Mouse (Mus musculus) spleen, adult 12 weeks (tissue): ENCODE results near the gene Apoc4.
"Not testable (repeated sequence)": the region's sequence is repeated elsewhere in the genome, so short reads cannot be mapped to it uniquely, and the experiment has no call there.

Source experiments
- DNase-seq: peaks from one replicate; pipeline ENCODE4 v3.0.0; 2022; ENCODE audit warnings: low spot score

Apoc4 gene

GRCm38 (mm10) chr7:19698907-19699826 is 17.9 kb upstream of the Apoc4 start, which contains the start of gene Apoe:
Gene Apoe (minus strand): TSS chr7:19699188.
- no peak for DNase-seq

GRCm38 (mm10) chr7:19697949-19698906 is 16.9 kb upstream of the Apoc4 start:
- DNase-seq = no peak

GRCm38 (mm10) chr7:19696336-19696873 is 15.1 kb upstream of the Apoc4 start:
- no peak for DNase-seq

GRCm38 (mm10) chr7:19695881-19696280 is 14.6 kb upstream of the Apoc4 start:
- DNase-seq = no peak

GRCm38 (mm10) chr7:19695213-19695594 is 13.9 kb upstream of the Apoc4 start:
- no peak for DNase-seq

- no peak for DNase-seq
Measured at GRCm38 (mm10) chr7:19694336-19695212, 13.3 kb upstream of the Apoc4 start.

- DNase-seq = no peak
Measured at GRCm38 (mm10) chr7:19693421-19693820, 12.1 kb upstream of the Apoc4 start.

GRCm38 (mm10) chr7:19691873-19692865 is 10.9 kb upstream of the Apoc4 start, which contains the start of gene Apoc1:
Gene Apoc1 (minus strand): TSS chr7:19692660.
- DNase-seq = no peak

GRCm38 (mm10) chr7:19691434-19691833 is 10.2 kb upstream of the Apoc4 start:
- no peak for DNase-seq

- DNase-seq = no peak
Measured at GRCm38 (mm10) chr7:19690845-19691244, 9.6 kb upstream of the Apoc4 start.

GRCm38 (mm10) chr7:19688611-19689010 is 7.3 kb upstream of the Apoc4 start:
- no peak for DNase-seq

- no peak for DNase-seq
Measured at GRCm38 (mm10) chr7:19688101-19688500, 6.8 kb upstream of the Apoc4 start.

GRCm38 (mm10) chr7:19686927-19687583 is 5.8 kb upstream of the Apoc4 start:
- not testable (repeated sequence) for DNase-seq

GRCm38 (mm10) chr7:19686521-19686920 is 5.2 kb upstream of the Apoc4 start:
- DNase-seq = no peak

- DNase-seq = no peak
Measured at GRCm38 (mm10) chr7:19685374-19685773, 4.1 kb upstream of the Apoc4 start.

GRCm38 (mm10) chr7:19683771-19684201 is 2.5 kb upstream of the Apoc4 start:
- DNase-seq = no peak

- DNase-seq = no peak
Measured at GRCm38 (mm10) chr7:19682979-19683378, 1.7 kb upstream of the Apoc4 start.

GRCm38 (mm10) chr7:19680702-19681101 is 577 bp downstream of the Apoc4 start:
- no peak for DNase-seq

- DNase-seq = no peak
Measured at GRCm38 (mm10) chr7:19678901-19679300, 2.4 kb downstream of the Apoc4 start.
